Mouse (Mus musculus) CD4-positive, CD25-positive, alpha-beta regulatory T cell, adult 4 months (primary cell): ENCODE results near the gene Rgs3. TPM values are rescaled to one million over a fixed set of nuclear protein-coding genes. Genes with fewer than 3 reads are reported as not detected.

Experiments used
- ATAC-seq: one replicate; pipeline ENCODE4 v1.8.0; 2017
- polyA plus RNA-seq, 2 experiments: library from polyadenylated mRNA; unstranded; fragments of 100-300 nt; shearing (Covaris generic); gene quantifications; one replicate each; pipeline ENCODE4 v1.2.1; 2017

The Rgs3 gene
- polyA plus RNA-seq, 2 experiments from 2014 or later, result 50.0 to 66.9 TPM

DNA sequence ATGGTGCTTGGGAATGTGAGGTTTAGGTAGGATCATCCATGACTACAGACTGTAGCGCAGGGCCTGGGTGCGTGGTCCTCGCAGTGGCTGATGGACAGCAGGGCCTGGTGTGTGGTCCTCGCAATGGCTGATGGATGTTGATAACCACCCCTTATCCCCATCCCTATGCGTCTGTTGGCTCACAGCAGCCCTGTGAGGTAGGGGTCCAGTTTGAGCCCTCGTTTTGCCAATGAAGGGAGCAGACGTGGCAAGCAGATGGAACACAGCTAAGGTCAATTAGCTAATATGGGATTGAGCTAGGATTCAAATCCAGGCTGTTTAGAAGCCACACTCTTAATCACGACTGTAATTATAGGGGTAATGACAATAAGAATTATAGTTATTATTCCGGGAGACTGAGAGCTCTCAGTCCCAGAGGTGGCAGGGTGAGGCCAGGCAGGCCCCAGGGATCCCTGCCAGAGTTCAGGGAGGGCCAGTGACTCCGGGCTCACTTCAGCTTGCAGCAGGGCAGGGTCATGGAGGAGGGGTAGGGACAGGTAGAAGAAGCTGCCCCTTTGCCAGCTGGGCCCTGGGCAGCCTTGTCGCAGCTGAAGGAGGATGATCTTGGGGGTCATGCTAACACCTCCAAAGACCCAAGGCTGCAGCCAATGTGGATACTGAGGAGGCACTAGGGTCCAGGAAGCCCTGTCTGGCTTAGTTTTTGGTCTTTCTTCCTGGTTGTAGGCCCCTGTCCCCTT is 135.2 kb downstream of the Rgs3 start:
- ATAC-seq, result no peak

DNA sequence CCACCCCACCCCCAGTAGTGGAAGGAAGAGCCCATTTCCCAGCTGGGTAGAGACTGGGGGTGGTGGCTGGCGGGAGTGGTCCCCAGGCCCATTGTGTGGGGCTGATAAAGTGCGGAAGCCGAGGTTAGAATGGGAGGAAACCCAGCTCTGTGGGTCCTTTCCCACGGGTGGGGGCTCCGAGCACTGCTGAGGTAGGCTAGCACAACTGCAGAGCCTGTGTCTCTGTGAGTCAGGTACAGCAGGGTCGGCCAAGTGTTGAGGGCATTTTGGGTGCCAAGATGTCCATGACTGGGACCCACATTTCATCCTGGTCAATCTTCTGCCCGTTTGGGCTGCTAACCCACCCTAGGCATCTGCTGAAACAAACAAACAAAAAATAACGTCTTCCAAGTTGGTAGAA is 135.9 kb downstream of the Rgs3 start:
- ATAC-seq, result peak; percentile 20

DNA sequence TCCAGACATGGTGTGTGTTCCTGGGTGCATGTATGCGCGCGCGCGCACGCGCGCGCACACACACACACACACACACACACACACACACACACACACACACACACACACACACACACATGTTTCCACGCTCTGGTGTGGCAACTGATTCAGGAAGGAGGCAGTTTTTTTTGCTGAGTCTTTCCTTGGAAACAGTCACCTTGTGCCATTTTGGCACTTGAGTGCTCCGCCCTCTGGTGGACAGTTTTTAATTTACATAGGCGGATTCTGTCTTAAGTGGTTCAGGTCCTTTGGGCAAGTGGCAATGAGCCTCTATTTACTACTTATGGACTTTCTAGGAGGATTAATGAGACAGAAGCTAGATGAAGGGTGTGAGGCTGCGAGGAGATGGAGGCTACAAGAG is 136.3 kb downstream of the Rgs3 start:
- peak; percentile 65 for ATAC-seq

GRCm38 (mm10) chr4:62696699-62697404 is 137.2 kb downstream of the Rgs3 start:
- no peak for ATAC-seq

GRCm38 (mm10) chr4:62697469-62697868 is 137.8 kb downstream of the Rgs3 start:
- peak; percentile 47 for ATAC-seq

GRCm38 (mm10) chr4:62698521-62698920 is 138.9 kb downstream of the Rgs3 start:
- ATAC-seq, result no peak

GRCm38 (mm10) chr4:62699191-62699812 is 139.7 kb downstream of the Rgs3 start:
- no peak for ATAC-seq

- ATAC-seq, result no peak
These were observed 140.8 kb downstream of the Rgs3 start for GRCm38 (mm10) chr4:62700426-62700825.

- no peak for ATAC-seq
These were observed 143.5 kb downstream of the Rgs3 start for GRCm38 (mm10) chr4:62703151-62703550.

DNA sequence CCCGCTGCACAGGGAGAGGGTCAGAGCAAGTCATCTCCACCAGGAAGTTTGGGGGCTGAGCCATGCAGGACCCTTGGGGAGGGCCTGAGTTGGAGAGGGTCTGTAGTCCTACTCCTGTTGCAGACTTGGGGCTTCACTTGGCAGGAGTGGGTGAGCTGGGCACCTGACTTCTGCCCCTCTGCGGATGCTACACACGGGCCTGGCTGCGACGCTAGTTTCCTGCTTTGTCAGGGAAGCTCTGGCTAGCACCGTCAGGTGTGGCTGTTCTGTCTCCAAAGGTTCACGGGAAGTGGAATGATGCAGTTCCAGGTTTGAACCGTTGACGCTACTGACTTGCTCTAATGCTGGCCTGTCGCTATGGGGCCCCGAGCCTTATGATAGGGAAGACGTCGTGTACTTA is 144.6 kb downstream of the Rgs3 start:
- no peak for ATAC-seq

DNA sequence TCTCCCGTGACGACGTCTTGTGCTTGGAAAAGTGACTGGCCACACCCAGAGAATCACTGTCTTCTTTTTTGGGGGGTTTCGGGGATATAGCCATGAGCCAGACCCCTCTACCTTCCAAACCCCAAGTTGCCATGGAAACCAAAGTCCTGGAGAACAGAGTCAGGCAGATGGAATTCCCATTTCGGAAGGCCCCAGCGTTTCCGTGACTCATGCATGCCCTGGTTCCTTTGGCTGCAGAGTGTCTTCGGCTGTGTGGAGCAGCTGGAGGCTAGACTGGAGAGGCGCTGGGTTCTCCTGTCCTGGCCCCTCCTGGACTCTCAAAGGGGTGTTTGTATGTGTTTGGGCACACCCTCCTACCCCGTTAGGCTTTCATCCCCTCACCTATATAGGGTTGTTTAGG is 145.4 kb downstream of the Rgs3 start:
- ATAC-seq, result no peak

- no peak for ATAC-seq
These were observed 146.1 kb downstream of the Rgs3 start for GRCm38 (mm10) chr4:62705749-62706148.

DNA sequence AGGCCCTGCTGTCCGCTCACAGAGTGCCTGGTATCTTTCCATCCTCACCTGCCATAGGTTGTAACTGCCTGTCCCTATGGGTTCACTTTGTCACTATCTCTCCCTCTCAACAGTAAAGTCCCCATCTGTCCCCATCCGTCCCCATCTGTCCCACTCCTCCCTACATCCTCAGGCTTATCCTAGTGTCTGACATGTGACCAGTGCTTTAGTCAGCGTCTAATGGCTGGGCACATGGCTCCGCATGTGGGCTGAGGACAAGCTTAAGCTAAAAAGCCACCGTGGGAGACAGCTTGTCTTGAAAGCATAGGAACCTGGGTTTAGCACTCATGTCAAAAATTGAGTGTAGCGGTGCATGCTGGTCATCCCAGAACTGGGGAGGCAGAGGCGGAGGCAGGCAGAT is 148.4 kb downstream of the Rgs3 start:
- ATAC-seq, result no peak

DNA sequence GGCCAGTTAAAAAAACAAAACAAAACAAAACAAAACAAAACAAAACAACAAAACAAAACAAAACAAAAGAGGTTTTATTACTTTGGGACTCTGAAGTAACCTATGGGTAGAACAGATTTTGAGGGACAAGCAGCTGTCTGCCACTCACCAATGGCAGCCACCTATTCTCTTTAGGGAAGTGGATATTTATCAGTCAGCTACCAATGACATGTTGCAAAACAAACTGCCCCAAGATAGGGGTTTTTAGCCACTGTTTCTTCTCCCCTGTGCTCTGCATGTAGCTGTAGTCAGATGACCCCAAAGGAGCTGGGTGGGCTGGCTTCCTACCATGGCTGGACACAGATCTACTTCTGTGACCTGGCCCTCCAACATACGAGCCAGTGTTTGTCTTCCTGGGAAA is 149.3 kb downstream of the Rgs3 start:
- no peak for ATAC-seq

GRCm38 (mm10) chr4:62709448-62709847 is 149.8 kb downstream of the Rgs3 start:
- ATAC-seq, result no peak

GRCm38 (mm10) chr4:62711159-62711558 is 151.5 kb downstream of the Rgs3 start:
- no peak for ATAC-seq

GRCm38 (mm10) chr4:62711582-62711981 is 151.9 kb downstream of the Rgs3 start:
- no peak for ATAC-seq

- ATAC-seq, result no peak
These were observed 161.2 kb downstream of the Rgs3 start for GRCm38 (mm10) chr4:62720861-62721260.

GRCm38 (mm10) chr4:62722021-62722426 is 162.4 kb downstream of the Rgs3 start:
- no peak for ATAC-seq

GRCm38 (mm10) chr4:62723795-62724194 is 164.1 kb downstream of the Rgs3 start:
- no peak for ATAC-seq

DNA sequence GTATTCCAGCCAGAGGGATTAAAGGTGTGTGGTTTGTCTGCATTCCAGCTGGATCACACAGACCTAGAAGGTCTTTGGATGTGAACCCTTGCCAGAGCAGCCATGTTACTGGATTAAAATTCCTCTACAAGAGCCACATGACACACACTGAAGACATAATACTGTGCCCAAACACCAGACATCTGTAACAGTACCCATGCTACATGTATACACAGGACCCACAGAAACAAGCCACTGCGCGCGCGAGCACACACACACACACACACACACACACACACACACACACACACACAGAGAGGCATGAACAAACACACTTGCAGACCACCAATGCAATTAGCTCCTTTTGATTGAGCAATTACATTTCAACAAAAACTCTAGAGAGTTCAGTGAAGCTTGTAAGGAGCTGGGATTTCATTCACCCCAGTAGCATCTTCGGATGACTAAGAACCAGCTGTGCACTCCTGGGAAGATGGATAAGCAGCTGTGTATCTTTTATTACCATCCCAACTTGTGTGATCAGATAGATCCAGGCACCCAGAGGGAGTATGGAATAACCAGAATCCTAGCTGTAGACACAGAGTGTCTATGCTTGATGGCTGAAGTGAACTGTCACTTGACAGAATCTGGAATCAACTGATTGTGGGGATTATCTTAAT is 166.8 kb downstream of the Rgs3 start:
- no peak for ATAC-seq

DNA sequence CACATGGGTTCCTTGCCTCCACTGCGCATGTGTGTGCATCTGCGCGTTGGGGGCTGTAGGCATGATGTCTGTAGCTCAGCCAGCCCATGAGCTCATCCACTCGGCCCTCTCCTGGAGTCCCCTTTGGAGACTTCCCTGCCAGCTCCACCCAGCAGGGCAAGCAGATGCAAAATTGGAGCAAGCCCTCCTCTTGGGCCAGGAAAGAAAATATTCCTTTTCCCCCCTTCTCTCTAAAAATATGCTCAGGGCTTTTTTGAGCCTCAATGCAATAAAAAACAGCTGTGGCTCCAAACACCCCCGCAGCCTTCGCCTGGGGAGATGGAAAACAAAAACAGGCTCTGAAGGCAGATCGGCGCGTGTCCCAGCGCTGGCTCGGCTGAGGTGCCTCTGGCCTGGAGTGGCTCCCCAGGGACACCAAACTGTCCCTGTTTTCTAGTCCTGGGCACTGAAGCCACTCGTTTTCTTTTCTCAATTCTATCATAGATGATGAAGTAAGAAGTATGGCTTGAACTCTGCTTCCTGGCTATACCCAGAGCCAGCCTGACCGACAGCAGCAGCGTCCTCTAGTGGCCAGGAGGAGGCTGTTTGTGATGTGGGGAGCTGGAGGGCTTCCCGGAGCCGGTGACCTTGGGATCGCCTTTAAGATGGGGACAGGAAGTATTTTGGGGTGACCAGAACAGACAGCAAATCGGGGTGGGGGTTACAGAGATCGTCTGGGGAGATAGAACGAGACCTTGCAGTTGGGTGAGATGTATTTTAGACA is 168.1 kb downstream of the Rgs3 start:
- ATAC-seq, result no peak

DNA sequence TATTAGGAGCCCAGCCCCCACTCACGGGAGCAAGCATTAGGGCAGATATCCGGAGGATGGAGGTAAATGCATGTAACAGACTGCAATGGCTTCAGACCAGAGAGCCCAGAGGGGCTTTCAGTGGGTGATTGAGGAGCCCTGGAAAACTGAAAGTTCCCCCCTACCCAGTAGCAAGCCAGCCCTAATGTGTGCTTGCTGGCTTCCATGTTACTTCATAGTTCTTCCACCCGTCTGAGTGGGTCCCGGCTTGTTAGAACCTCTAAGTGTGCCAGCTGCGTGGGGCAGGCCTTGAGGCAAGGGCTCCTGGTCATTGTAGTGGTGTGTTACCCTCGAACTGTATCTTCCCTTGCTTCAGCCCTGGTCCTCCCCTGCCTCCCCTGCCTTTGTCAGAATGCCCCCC is 168.8 kb downstream of the Rgs3 start:
- ATAC-seq, result no peak
